Mouse (Mus musculus) adrenal gland, postnatal 25 days (tissue): ENCODE measurements around the gene Tada2b. TPM values are rescaled to one million over a fixed set of nuclear protein-coding genes. Genes with fewer than 3 reads are reported as not detected.

ENCODE experiments used
- DNase-seq: peaks from one replicate; pipeline ENCODE4 v3.0.0; 2021; ENCODE audit warnings: mixed read lengths
- total RNA-seq: library from RNA; stranded (reverse); gene quantifications from 2 replicates; pipeline ENCODE4 v1.2.3, GENCODE M21; 2021

Gene Tada2b
- total RNA-seq, 1 experiment from 2014 or later, result 34.1 TPM

DNA sequence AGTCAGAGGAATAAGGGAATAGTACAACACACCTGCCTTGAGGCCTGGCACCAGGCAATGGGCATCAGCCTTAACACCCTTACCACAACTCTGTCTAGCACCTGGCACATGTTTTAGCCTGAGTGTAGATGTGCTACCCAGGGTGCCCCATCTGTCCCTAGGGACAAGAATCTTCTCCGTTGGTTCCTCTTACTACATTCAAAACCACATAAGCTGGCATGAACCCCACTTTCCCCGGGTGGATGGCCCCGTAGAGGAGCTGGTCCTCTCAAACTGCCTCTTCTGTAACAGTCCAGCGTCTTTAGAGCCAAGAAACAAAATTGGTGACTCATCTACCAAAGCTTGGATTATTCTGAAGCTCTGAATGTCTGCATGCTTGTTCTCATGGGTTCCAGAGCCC lies 3.7 kb downstream of the Tada2b start:
- DNase-seq, result no peak

- no peak for DNase-seq
Measured at GRCm38 (mm10) chr5:36479735-36480134, 4.3 kb downstream of the Tada2b start.

GRCm38 (mm10) chr5:36478540-36479420 lies 5.3 kb downstream of the Tada2b start:
- DNase-seq, result no peak

GRCm38 (mm10) chr5:36477486-36477885 lies 6.6 kb downstream of the Tada2b start:
- no peak for DNase-seq

DNA sequence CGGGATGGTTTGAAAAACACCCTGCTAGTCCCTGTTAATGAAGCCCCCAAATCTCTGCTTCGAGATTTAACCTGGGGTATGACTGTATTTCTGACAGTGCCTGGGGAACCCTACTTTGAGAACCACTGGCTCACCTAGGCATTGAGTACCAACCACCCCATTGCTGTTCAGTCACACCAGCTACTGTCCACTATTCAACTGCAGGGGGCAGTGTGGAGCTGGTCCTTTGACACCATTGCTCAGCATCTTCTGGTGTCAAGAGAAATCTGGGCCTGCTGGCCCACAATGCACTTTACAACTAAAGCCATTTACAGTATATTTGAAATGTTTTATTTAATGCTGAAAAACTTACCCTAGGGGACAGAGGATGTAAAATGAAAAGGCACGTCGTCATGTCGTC lies 9.8 kb downstream of the Tada2b start:
- peak; percentile 67 for DNase-seq

DNA sequence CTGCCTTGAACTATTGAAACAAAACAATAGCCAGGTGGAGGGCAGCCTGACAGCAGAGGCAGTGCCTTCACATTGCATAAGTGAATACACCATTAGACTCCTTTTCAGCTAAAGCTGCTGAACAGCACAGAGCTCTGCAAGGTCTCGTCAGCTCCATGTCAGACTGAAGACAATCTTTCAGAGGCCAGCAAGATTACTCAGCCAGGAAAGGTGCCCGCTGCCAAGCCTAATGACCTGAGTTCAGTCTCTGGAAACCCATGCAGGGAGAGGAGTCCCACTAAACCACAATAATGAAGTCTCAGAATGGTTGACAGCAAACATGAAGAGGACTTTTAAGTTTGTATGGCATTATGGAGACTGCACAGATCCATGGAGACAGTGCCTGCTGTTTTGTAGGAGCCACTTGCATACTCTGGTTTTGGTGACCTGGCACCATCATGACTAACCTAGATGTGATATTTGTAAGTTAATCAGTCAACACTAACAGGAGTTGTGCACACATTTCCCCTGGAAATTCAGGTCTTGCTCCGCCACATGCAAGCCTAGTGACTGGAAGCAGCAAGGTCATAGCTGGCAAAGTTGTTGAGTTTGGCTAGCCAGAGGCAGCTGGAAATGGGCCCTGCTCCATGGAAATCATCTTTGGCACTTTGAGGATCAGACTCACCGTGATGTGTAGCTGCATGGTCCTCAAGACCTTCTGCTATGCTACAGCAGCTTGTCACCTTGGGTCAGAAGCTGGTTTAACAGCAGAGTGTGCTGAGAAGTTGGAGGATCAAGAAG lies 11.0 kb downstream of the Tada2b start:
- DNase-seq, result no peak

DNA sequence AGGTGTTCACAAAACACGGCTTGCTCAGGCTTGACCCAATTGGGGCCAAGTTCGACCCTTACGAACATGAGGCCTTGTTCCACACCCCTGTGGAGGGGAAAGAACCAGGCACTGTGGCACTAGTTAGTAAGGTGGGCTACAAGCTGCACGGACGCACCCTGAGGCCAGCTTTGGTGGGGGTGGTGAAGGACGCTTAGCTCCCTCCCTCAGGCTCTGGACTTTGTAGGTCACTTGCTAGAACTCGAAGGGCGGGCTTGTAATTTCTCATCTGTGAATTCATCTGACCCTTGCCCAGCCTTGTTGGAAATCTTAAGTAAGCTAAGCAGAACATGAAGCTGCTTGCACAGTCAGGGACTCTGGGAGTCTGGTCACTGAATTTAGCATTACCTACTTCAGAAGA lies 12.9 kb downstream of the Tada2b start:
- DNase-seq, result no peak

- DNase-seq, result no peak
Measured at GRCm38 (mm10) chr5:36465889-36466288, 18.2 kb downstream of the Tada2b start.

- peak; percentile 97 for DNase-seq
Measured at GRCm38 (mm10) chr5:36464709-36465661, 19.1 kb downstream of the Tada2b start, which contains the start of gene Grpel1. TSS of gene Grpel1 (plus strand) at chr5:36464998.

- no peak for DNase-seq
Measured at GRCm38 (mm10) chr5:36463391-36463790, 20.7 kb downstream of the Tada2b start.

GRCm38 (mm10) chr5:36462810-36463209 lies 21.3 kb downstream of the Tada2b start:
- peak; percentile 82 for DNase-seq

GRCm38 (mm10) chr5:36461231-36461630 lies 22.9 kb downstream of the Tada2b start:
- no peak for DNase-seq

GRCm38 (mm10) chr5:36460712-36461111 lies 23.4 kb downstream of the Tada2b start:
- DNase-seq, result no peak

GRCm38 (mm10) chr5:36458926-36459325 lies 25.2 kb downstream of the Tada2b start:
- DNase-seq, result peak; percentile 47

GRCm38 (mm10) chr5:36457706-36458105 lies 26.4 kb downstream of the Tada2b start:
- peak; percentile 35 for DNase-seq

- DNase-seq, result no peak
Measured at GRCm38 (mm10) chr5:36452821-36453220, 31.3 kb downstream of the Tada2b start.

GRCm38 (mm10) chr5:36451872-36452389 lies 32.2 kb downstream of the Tada2b start:
- no peak for DNase-seq

GRCm38 (mm10) chr5:36451119-36451518 lies 33.0 kb downstream of the Tada2b start:
- DNase-seq, result peak; percentile 20

GRCm38 (mm10) chr5:36449710-36450358 lies 34.3 kb downstream of the Tada2b start:
- no peak for DNase-seq

- no peak for DNase-seq
Measured at GRCm38 (mm10) chr5:36447872-36448271, 36.2 kb downstream of the Tada2b start.
